Mouse (Mus musculus) intestine, postnatal 0 days (tissue): Measurements from ENCODE around the gene Mafb. TPM values are rescaled to one million over a fixed set of nuclear protein-coding genes. Genes with fewer than 3 reads are reported as not detected.
A peak's percentile ranks its signal among the peaks of the same experiment; 100 is the strongest.

Experiments
- ATAC-seq: fragments of 200-750 bp; cut with Nextera tagmentation; 2 replicates; pipeline ENCODE4 v1.8.0; 2017; ENCODE audit warnings: mild to moderate bottlenecking, moderate TSS enrichment, moderate library complexity
- H3K27ac ChIP-seq: fragments of 300-500 bp; sonication (generic); 2 replicates; pipeline ENCODE4 v1.5.1; 2014; ENCODE audit warnings: mild to moderate bottlenecking, low read depth, low read length, moderate library complexity
- H3K27me3 ChIP-seq: fragments of 300-500 bp; sonication (generic); replicated peaks from 2 replicates; pipeline ENCODE4 v1.6.1; 2014; ENCODE audit warnings: low read length, mixed read lengths; ENCODE audit not compliant: control insufficient read depth, insufficient read depth
- H3K36me3 ChIP-seq: fragments of 300-500 bp; sonication (generic); 2 replicates; pipeline ENCODE4 v1.6.1; 2014; ENCODE audit warnings: mild to moderate bottlenecking, moderate library complexity; ENCODE audit not compliant: control insufficient read depth, insufficient read depth
- H3K4me1 ChIP-seq: fragments of 300-500 bp; sonication (generic); replicated peaks from 2 replicates; pipeline ENCODE4 v1.6.1; 2014; ENCODE audit warnings: antibody characterized with exemption, low read length, mixed read lengths; ENCODE audit not compliant: control insufficient read depth, insufficient read depth
- H3K4me2 ChIP-seq: fragments of 300-500 bp; sonication (generic); replicated peaks from 2 replicates; pipeline ENCODE4 v1.6.1; 2014; ENCODE audit warnings: low read depth, mild to moderate bottlenecking, moderate library complexity
- H3K4me3 ChIP-seq: fragments of 300-500 bp; sonication (generic); 2 replicates; pipeline ENCODE4 v1.5.1; 2014; ENCODE audit warnings: low read depth, low read length
- H3K9ac ChIP-seq: fragments of 300-500 bp; sonication (generic); 2 replicates; pipeline ENCODE4 v1.6.1; 2014; ENCODE audit warnings: mild to moderate bottlenecking, low read depth, low read length
- H3K9me3 ChIP-seq: fragments of 300-500 bp; sonication (generic); 2 replicates; pipeline ENCODE4 v1.6.1; 2016; ENCODE audit warnings: mixed run types; ENCODE audit not compliant: control insufficient read depth
- CTCF ChIP-seq: sonication (generic); IDR thresholded peaks from 2 replicates; pipeline ENCODE4 v1.5.1; 2016; ENCODE audit warnings: low read depth, mild to moderate bottlenecking, control low read depth, antibody characterized with exemption, moderate library complexity
- WGBS: fragments of 180-500 bp; shearing (Covaris S2); extraction: QIAGEN DNeasy Blood & Tissue Kit; methylation state at CpG from one replicate; pipeline ENCODE4 v1.1.7; 2014; 5-methylcytosine and 5-hydroxymethylcytosine counted together
- polyA plus RNA-seq: library from polyadenylated mRNA; unstranded; fragments of >200 nt; fragmentation: Nextera tagmentation; extraction: Ambion mirVana; gene quantifications from 2 replicates; pipeline ENCODE4 v1.2.1, GENCODE M21; 2015

The Mafb gene
- 98.5 and 114 TPM in 2 replicates for polyA plus RNA-seq

- Histone ChIP-seq H3K9me3 (no peaks in the 10 kb centered on the region), H3K36me3 (peaks cover 12% of the 10 kb centered on the region; the same call in 1 of the 2 replicates), H3K27me3 (peaks cover 55% of the 10 kb centered on the region), H3K27ac (peak within 1 kb of the TSS; percentile 87), H3K9ac (peak within 1 kb of the TSS; percentile 79), H3K4me1 (peaks cover 3% of the 10 kb centered on the region; the same call in 1 of the 2 replicates), H3K4me2 (peak within 1 kb of the TSS; percentile 94), H3K4me3 (peak within 1 kb of the TSS; percentile 72)
- ATAC-seq: peak; percentile 93
- 0 out of 2 replicates have a peak, but pooled peaks have one; percentile 2 for TF ChIP-seq CTCF
- WGBS: 0% methylated on average over 37 of the region's 37 CpGs
These were observed at the start of gene Mafb for GRCm38 (mm10) chr2:160366980-160367338. Gene Mafb, minus strand, starts transcription at chr2:160367065.

DNA sequence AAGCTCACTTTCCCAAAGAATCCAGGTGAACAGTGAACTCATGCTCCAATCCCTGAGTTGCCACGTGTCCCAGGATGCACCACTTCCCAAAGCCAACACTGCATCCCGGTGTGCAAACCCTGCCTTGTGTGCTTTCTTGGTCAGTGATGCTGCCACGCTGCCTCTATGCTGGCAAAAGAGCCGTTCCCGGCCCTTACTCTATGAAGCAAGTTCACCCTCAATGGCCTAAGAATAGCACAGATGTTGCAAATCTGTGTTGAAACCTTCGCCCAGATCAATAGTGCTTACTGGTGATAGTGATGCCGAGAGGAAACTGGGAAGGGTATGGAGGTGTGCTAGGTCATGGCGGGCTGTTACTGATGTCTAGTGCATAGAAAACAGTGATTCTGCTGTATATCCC lies 48.3 kb upstream of the Mafb start:
- no peak for ATAC-seq
- Histone ChIP-seq H3K4me3 (no peak overlapping the region), H3K9ac (no peak overlapping the region), H3K27ac (no peak overlapping the region), H3K4me2 (no peak overlapping the region), H3K4me1 (no peaks in the 10 kb centered on the region), H3K27me3 (0 out of 2 replicates have a peak, but pooled peaks cover under 1% of the 10 kb centered on the region), H3K9me3 (no peaks in the 10 kb centered on the region), H3K36me3 (no peaks in the 10 kb centered on the region)
- TF ChIP-seq CTCF: no peak
- 80% methylated on average over 8 of the region's 8 CpGs for WGBS

DNA sequence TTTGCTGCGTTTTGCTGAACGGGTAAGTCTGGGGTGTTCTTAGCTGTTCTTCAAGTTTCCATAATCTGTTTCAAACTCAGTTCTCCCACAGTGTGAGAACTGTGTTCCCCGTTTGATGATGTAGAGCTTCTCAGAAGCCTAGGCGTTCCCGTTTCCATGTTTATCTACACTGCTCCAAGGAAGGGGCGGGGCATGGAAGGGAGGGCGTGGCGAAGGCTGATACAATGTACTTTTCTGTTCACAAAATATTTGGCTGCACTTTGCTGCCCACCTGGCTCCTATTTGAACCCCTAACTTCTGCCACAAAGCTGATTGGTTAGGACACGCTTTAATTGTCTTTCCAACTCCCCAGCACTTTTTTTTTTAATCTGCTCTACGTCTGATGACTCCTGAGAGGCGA lies 47.9 kb upstream of the Mafb start:
- 83% methylated on average over 11 of the region's 11 CpGs for WGBS
- no peak overlapping the region for H3K4me3 ChIP-seq
- no peaks in the 10 kb centered on the region for H3K9me3 ChIP-seq
- H3K9ac ChIP-seq: no peak overlapping the region
- H3K27ac ChIP-seq: no peak overlapping the region
- no peak for TF ChIP-seq CTCF
- ATAC-seq: no peak
- H3K36me3 ChIP-seq: no peaks in the 10 kb centered on the region
- H3K27me3 ChIP-seq: 0 out of 2 replicates have a peak, but pooled peaks cover 3% of the 10 kb centered on the region
- H3K4me2 ChIP-seq: no peak overlapping the region
- no peaks in the 10 kb centered on the region for H3K4me1 ChIP-seq

DNA sequence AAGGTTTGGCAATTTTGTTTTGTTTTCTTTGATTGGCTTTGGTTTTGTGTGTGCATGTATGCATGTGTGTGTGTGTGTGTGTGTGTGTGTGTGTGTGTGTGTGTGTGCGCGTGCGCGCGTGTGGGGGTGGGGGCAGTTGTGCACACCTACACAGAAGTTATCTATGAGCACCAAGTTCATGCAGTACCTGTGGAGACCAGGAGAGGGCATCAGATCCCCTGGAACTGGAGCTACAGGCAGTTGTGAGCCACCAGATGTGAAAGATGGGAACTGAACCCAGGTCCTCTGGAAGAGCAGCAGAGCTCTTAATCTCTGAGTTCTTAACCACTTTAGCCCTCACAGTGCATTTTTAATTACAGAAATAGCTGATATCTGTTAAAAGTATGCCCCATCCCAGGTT lies 47.1 kb upstream of the Mafb start:
- peak; percentile 55 for TF ChIP-seq CTCF
- no peak overlapping the region for H3K4me2 ChIP-seq
- WGBS: 95% methylated on average over 5 of the region's 5 CpGs
- no peak overlapping the region for H3K9ac ChIP-seq
- H3K4me1 ChIP-seq: no peaks in the 10 kb centered on the region
- H3K9me3 ChIP-seq: no peaks in the 10 kb centered on the region
- ATAC-seq: no peak
- H3K27ac ChIP-seq: no peak overlapping the region
- H3K4me3 ChIP-seq: no peak overlapping the region
- H3K36me3 ChIP-seq: no peaks in the 10 kb centered on the region
- H3K27me3 ChIP-seq: 0 out of 2 replicates have a peak, but pooled peaks cover 3% of the 10 kb centered on the region

- Histone ChIP-seq H3K27ac (no peak overlapping the region), H3K36me3 (no peaks in the 10 kb centered on the region), H3K4me3 (no peak overlapping the region), H3K9ac (no peak overlapping the region), H3K9me3 (no peaks in the 10 kb centered on the region), H3K4me1 (no peaks in the 10 kb centered on the region), H3K27me3 (0 out of 2 replicates have a peak, but pooled peaks cover 3% of the 10 kb centered on the region), H3K4me2 (no peak overlapping the region)
- WGBS: 55% methylated on average over 12 of the region's 12 CpGs
- no peak for ATAC-seq
- no peak for TF ChIP-seq CTCF
These were observed 46.2 kb upstream of the Mafb start for GRCm38 (mm10) chr2:160413055-160413454.

GRCm38 (mm10) chr2:160411431-160411830 lies 44.6 kb upstream of the Mafb start:
- no peaks in the 10 kb centered on the region for H3K36me3 ChIP-seq
- H3K4me3 ChIP-seq: no peak overlapping the region
- 0 out of 2 replicates have a peak, but pooled peaks cover 3% of the 10 kb centered on the region for H3K27me3 ChIP-seq
- H3K9ac ChIP-seq: no peak overlapping the region
- H3K27ac ChIP-seq: no peak overlapping the region
- 69% methylated on average over 7 of the region's 7 CpGs for WGBS
- H3K4me2 ChIP-seq: no peak overlapping the region
- H3K4me1 ChIP-seq: no peaks in the 10 kb centered on the region
- TF ChIP-seq CTCF: no peak
- no peaks in the 10 kb centered on the region for H3K9me3 ChIP-seq
- no peak for ATAC-seq

DNA sequence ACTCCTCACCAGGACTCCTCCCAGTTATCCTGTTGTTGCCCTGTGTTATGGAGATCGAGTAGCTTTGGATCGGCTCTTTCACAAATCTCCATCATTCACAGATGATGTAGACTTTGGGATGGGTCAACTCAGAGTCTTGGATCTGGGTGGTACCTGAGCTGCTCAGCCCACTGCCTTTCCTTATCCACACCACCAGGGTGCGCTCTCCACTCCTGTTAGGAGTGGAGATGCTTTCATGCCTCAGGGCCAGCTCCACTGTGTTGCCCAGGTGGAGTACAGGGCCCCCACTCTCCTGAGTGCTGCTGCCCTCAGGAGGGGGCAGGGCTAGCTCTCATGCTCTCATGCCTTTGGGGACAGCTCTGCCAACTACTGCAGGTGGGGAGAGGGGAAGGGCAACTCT lies 40.9 kb upstream of the Mafb start:
- Histone ChIP-seq H3K36me3 (no peaks in the 10 kb centered on the region), H3K9me3 (no peaks in the 10 kb centered on the region), H3K9ac (no peak overlapping the region), H3K27ac (no peak overlapping the region), H3K4me1 (no peaks in the 10 kb centered on the region), H3K4me3 (no peak overlapping the region), H3K4me2 (no peak overlapping the region), H3K27me3 (0 out of 2 replicates have a peak, but pooled peaks cover 3% of the 10 kb centered on the region)
- ATAC-seq: no peak
- TF ChIP-seq CTCF: peak; percentile 37
- whole genome bisulfite sequencing: 80% methylated on average over 3 of the region's 3 CpGs
